Mouse (Mus musculus) left cerebral cortex, adult 8-10 months (tissue): ENCODE results near the gene Ccdc160. TPM values are rescaled to one million over a fixed set of nuclear protein-coding genes. Genes with fewer than 3 reads are reported as not detected.

ENCODE experiments used
- microRNA-seq, 2 experiments: library from miRNA; unstranded; fragments of <30 nt; microRNA quantifications; one replicate each; pipeline ENCODE4 v1.2.0; 2022
- total RNA-seq, 4 experiments: library from RNA; stranded (reverse); gene quantifications; 2 replicates each; pipeline ENCODE4 v1.2.4; 2022

Gene Ccdc160
- total RNA-seq, 4 experiments from 2014 or later: 1.7 to 2.3 (median 1.9) TPM

Small RNA genes within 50 kb of the gene (microRNA-seq; reads per million reads assigned to microRNA genes)
- gene Mir106a: 1.5 to 3.1 reads per million in 2 experiments
- gene Mir18b: 0 reads per million in 2 experiments
- gene Mir19b-2: 0 reads per million in 2 experiments
- gene Mir20b: 5.7 to 10.6 reads per million in 2 experiments
- gene Mir363: 1.9 to 4.4 reads per million in 2 experiments
- gene Mir92-2: 6.1 to 19.9 reads per million in 2 experiments

Other genes starting within 250 kb of the Ccdc160 start
- 1 to 10 TPM; 5.6 to 7.5 (median 6.2) TPM for gene Gpc3, start 177.2 kb upstream of the Ccdc160 start, total RNA-seq
- 10 to 100 TPM; 20.7 to 24.9 (median 21.3) TPM for gene Phf6, start 121.1 kb downstream of the Ccdc160 start, total RNA-seq
- 100 to 1,000 TPM; 144 to 173 (median 169) TPM for gene Hprt, start 196.9 kb downstream of the Ccdc160 start, total RNA-seq